Mouse (Mus musculus) left cerebral cortex, adult 2 months (tissue): ENCODE results near the gene Cwc15. TPM values are rescaled to one million over a fixed set of nuclear protein-coding genes. Genes with fewer than 3 reads are reported as not detected.

Source experiments
- DNase-seq, 2 experiments: peaks; one replicate each; pipeline ENCODE4 v3.0.0; 2021 to 2022; ENCODE audit warnings: low spot score in 2 of 2, mixed read lengths in 1 of 2; ENCODE audit errors: extremely low spot score in 1 of 2
- H3K27ac ChIP-seq: fragments of 200-600 bp; 2 replicates; pipeline ENCODE4 v1.8.1; 2022
- H3K4me3 ChIP-seq: fragments of 200-600 bp; 2 replicates; pipeline ENCODE4 v1.8.1; 2022
- CTCF ChIP-seq: fragments of 200-600 bp; IDR thresholded peaks from 2 replicates; pipeline ENCODE4 v1.8.1; 2022; ENCODE audit warnings: antibody characterized with exemption, mild to moderate bottlenecking, moderate library complexity
- intact Hi-C: fragments of 180-260 bp; cut with DNase I; formaldehyde crosslinking; loops from one replicate; pipeline ENCODE4 v1.15.1; 2025
- total RNA-seq, 2 experiments: library from RNA; stranded (reverse); gene quantifications; 2 replicates each; pipeline ENCODE4 v1.2.3; 2021

Cwc15 gene
- total RNA-seq, 2 experiments from 2014 or later, result 82.3 to 90.9 TPM

DNA sequence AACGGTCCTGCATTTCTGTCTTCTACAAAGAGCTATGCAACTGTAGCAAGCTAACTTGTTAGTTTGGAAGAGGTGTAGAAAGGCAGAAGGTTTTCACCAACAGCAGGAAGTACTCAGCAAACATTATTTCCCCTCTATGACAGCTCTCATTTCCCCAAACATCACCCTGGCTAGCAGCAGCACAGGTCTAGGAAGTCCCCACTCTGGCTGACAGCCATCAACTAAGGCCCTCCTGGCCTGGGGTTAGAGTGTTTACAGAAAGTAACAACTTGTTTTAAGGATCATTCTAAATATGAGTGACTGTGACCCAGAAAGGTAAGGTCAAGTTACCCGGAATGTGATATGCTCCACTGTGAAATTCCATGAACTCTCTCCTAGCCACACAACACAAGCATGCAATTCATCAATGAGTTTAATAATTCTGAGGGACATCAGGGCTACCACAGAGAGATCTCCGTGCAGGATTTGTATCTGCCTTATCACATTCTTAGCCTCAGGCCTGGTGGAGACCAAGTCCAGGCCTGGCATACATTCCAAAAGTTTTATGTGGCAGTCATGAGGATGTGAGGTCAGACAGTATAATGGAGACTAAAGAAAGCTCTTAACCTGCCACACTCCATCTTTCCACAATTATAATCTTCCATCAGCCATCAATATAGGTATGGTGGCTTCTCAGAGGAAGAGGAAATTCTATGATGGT lies 20.7 kb downstream of the Cwc15 start:
- Histone ChIP-seq H3K4me3 (no peak overlapping the region), H3K27ac (no peak overlapping the region)
- intact Hi-C loops, result no loop called here
- TF ChIP-seq CTCF, result no peak
- no peak for DNase-seq

DNA sequence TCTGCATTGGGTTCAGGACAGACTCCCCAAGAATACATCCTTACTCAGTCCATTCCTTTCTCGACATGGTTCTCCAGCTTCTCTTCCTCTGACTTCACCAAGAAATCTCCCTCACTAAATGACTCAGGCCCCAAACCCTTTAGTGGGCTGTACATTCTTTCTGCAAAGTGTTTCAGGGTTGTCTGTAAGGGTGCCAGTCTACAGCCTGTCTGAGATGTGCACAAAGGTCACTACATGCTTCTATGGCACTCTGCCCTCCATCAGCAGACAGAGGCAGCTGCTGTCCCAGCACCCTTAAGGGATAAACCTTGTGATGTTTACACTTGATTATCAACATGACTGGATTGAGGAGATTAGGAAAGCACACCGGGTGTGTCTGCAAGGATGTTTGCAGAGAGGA lies 21.3 kb downstream of the Cwc15 start:
- no peak for DNase-seq
- intact Hi-C loops, result loop anchor here (2.0 kb wide), 1 partner anchor 243 kb away; no protein-coding TSS in a partner anchor
- H3K27ac ChIP-seq, result no peak overlapping the region
- TF ChIP-seq CTCF, result no peak
- no peak overlapping the region for H3K4me3 ChIP-seq

DNA sequence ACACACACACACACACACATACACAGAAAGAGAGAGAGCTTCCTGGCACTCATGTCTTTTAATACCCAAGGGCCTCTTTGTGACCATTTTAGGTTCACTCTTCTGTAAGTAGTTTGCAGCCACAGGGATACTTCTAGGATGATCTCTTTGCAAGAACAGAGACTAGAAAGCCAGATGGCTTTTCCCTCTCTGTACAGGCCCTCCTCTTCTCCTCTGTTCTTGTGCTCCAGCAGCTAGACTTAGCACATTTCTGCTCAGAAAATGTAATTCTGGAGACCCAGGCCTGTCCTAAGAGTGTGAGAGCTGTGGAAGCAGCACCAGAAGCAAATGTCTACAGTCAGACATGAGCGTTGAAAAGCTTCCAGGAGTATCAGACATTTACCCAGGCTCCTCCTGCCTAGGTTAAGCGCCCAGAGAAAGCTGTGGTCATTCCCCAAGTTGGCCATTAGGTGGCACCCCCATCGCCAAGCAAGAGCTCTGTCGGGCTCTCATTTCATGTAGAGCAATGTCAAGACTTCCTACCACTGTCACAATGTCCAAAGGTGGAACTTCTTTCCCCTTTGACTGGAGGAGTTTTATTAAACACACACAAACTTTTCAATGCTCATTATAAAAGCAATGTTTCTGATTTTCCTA lies 23.1 kb downstream of the Cwc15 start:
- TF ChIP-seq CTCF, result peak; percentile 97
- intact Hi-C loops, result loop anchor here (1.0 to 2.0 kb wide), 2 partner anchors 176 to 241 kb away; no protein-coding TSS in a partner anchor
- Histone ChIP-seq H3K4me3 (no peak overlapping the region), H3K27ac (no peak overlapping the region)
- DNase-seq, result peak; percentile 77 to 86

DNA sequence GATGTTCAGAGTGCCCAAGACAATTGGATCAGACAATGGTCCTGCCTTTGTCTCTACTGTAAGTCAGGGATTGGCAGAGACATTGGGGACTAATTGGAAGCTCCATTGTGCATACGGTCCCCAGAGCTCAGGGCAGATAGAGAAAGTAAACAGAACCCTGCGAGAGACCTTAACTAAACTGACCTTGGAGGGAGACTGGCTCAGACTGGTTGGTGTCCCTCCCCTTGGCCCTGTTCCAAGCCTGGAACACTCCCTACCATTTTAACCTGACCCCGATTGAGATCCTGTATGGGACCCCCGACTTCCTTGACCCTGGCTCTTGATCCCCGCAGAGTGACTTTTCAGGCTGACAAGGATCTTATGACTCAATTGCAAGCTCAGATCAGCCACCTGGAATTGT lies 29.6 kb downstream of the Cwc15 start:
- Histone ChIP-seq H3K27ac (no peak overlapping the region), H3K4me3 (no peak overlapping the region)
- intact Hi-C loops, result no loop called here
- no peak for DNase-seq
- TF ChIP-seq CTCF, result no peak

DNA sequence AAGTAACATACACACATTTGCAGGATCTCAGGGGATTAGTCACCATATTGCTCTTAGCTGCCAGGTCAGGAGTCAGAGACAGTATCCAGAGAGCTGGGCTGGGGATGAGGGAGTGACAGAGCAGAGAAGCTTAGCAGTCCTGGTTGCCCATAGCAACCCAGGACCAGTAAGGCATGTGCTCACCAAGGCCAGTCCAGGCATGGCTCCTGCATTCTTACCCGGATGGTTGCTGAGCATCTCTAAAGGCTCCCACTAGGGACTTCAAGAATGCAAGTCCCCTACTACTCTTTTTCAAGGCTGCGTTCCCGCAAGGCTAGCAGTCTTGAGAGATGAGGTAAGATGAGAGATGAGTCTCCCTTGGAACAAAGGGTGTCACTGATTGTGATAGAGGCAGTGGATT lies 31.9 kb downstream of the Cwc15 start:
- intact Hi-C loops, result no loop called here
- no peak for DNase-seq
- no peak overlapping the region for H3K27ac ChIP-seq
- no peak for TF ChIP-seq CTCF
- no peak overlapping the region for H3K4me3 ChIP-seq

DNA sequence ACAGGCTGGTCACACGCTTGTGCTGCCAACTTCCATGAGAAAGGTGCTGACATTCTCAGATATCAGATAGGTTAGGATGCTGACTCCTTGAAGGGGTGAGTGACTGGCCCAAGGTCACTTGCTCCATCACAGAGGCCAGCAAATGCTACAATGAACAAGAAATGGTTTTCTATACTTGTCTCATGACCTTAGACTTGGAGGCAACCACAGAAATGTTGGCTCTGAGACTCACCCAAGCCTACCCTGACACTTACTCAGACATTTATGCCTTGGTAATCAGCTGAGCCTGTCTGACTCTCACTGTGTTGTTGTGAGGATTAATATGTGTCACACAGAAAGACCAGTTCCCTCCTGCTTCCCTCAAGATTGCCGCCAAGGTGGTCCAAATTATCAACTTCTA lies 33.2 kb downstream of the Cwc15 start:
- DNase-seq, result no peak
- TF ChIP-seq CTCF, result no peak
- intact Hi-C loops, result no loop called here
- Histone ChIP-seq H3K27ac (no peak overlapping the region), H3K4me3 (no peak overlapping the region)

DNA sequence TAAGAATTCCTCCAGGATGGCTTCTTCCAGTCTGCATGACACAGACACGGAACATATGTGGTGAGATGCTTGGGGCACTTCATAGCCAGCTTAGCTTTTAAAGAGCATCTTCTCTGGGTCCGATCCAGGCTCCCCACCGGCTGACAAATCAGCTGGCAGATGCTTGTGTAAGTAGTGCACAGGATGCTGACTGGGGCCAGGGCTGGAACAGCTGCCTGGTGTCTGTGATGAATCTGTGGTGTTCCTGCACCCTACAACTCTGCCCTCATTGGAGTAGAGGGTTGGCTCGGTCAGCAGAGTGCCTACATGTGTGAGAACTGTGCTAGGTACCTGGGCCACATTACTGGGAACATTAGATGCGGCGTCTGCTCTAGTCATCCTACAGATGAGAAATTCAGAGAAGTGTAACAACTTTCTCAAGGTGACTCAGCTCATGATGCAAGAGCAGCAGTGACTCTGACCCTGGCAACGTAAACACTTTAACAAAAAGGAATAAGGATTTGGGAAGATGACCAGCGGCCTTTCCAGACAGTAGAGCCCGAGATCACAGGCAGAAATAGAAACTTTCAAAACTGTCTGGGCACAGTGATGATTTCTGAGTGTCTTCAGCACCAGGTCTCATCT lies 34.5 kb downstream of the Cwc15 start:
- no peak for DNase-seq
- TF ChIP-seq CTCF, result no peak
- no peak overlapping the region for H3K4me3 ChIP-seq
- intact Hi-C loops, result no loop called here
- H3K27ac ChIP-seq, result no peak overlapping the region

DNA sequence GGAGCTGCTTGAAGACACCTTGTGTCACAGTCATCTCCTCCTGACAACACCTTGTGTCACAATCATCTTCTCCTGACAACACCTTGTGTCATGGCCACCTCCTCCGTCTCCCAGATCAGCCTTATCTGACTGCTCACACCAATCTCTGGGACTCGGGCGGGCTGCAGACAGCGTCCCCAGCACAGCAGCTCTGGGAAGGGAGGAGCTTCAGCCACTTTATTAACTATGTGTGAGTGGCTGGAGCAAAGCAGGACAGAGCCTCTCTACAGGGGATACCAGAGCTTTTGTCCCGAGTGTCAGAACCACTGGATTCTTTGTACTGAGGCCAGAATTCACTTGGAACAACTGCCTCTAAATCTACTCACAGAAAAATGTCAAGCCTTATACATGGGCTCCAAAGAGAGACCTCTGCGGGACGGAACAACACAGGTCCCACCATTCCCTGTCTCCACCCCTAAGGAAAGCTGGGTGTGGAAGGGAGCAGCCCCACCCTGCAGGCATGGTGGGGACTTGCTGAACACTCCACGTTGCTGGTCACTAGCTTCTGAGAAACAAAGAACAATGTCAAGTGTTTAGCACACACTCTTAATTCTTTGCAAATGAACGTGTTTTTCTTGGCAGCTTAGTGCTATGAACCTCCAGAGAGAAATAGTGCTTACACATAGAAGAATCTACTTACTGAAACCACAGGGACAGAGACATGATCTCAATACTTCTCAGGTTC lies 43.8 kb downstream of the Cwc15 start:
- H3K4me3 ChIP-seq, result no peak overlapping the region
- H3K27ac ChIP-seq, result no peak overlapping the region
- intact Hi-C loops, result no loop called here
- DNase-seq, result no peak
- TF ChIP-seq CTCF, result no peak

DNA sequence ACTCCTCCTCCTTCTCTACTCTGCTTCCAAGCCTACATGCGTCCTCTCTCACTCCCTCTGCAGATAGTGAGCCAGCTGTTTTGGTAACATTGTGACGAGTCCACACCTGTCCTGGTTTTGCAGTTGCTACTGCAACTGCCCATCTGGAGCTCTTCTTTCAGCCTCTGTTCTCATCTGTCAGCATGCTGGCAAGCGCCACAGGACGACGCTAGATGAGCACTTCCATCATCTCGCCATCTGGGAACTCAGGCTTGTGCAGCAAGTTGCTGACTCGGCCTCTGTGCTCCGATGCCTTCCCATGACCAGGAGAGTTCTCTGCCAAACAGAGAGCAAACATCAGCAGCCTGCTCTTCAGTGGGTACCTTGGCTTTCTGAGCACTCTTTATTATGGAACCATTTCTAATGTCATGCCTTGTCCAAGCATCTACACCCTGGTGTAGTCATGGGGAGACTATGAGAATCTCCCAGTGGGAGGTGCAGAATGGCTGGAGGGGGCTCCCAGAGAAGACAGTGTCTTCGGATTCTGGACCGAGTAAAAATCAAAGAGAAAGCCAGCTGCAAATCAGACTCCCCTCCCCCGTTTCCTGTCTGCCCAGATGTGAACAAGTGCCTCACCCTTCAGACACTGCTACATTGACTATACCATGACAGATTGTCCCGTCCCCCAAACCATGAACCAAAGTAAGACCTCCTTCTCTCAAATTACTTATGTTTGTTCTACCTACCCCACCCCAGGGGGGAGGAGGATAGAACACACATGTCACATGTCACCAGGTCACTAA lies 47.4 kb downstream of the Cwc15 start:
- no peak for TF ChIP-seq CTCF
- no peak for DNase-seq
- intact Hi-C loops, result no loop called here
- H3K4me3 ChIP-seq, result no peak overlapping the region
- no peak overlapping the region for H3K27ac ChIP-seq

DNA sequence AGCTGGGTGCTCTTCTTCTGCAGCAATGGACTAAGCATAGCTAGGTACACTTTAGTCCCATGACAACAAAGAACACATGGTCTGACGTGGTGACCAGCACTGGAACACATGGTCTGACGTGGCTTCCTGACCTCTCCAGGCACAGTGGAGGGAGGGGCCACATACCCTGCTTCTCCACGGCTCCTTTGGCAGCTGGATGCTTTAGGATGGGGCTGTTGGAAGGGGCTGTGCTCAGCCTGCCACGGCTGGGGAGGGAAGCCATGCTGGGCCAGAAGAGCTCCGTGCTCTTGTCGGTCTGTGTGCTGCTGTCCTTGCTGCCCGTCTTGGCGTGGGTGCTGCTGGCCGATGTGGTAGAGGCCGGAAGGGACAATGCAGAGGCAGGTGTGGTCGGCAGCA lies 47.9 kb downstream of the Cwc15 start:
- no peak overlapping the region for H3K4me3 ChIP-seq
- no peak overlapping the region for H3K27ac ChIP-seq
- TF ChIP-seq CTCF, result no peak
- DNase-seq, result no peak
- intact Hi-C loops, result no loop called here

DNA sequence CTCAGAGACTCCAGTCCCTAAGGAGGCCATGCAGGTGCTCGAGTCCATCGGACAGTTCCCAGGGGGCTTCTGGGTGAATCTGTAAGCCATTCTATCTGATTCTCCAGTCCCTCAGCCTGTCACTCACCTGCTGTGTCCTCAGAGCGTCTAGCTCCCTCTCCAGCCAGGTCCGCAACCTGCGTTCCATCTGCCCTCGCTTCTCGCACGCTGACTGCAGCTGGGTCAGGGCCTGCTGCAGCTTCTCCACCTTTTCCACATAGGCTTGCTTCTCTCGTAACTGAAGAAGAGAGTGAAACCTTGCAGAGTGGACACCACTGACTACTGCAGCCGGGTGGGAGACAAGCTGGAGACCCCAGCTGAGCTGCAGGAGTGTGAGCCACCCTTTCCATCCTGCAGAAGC lies 57.9 kb downstream of the Cwc15 start:
- H3K4me3 ChIP-seq, result no peak overlapping the region
- no peak for TF ChIP-seq CTCF
- intact Hi-C loops, result no loop called here
- no peak overlapping the region for H3K27ac ChIP-seq
- no peak for DNase-seq

DNA sequence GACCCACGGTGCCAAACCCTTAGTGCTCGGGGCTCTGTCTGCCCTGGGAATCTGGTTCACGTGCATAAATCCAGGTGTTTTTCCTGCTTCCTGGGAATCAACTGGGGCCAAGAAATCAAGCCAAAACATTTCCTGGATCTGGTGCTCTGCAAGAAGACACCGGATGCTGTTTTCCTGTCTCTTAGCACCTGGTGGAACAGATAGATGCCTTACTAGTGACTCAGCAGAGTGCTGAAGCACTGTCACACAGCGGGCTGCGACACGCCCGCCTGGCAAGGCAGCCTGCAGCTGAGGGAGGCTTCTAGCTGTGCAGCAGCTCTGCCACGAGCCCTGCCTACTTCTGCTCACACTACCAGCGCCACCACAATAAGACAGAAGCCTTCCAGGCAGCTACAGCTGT lies 59.0 kb downstream of the Cwc15 start:
- intact Hi-C loops, result no loop called here
- peak; percentile 58 to 64 for DNase-seq
- Histone ChIP-seq H3K4me3 (no peak overlapping the region), H3K27ac (no peak overlapping the region)
- no peak for TF ChIP-seq CTCF
